1 mouse cellular context compared by ENCODE assay signal in genomic region chr2:24385111-24385961, GRCm38 (mm10).
TF ChIP-seq lines count a peak whose summit lies in the region.

No protein-coding gene starts in this region.

TF ChIP-seq in CH12.LX, 34 proteins besides CTCF, POLR2A, EP300 and RAD21 (continued from another document):
- TF ChIP-seq ETS1 (conservative IDR thresholded peaks at IDR 0.05; ENCODE audit: low read depth, low read length) = 0 out of 2 replicates have a peak, but pooled peaks have one; percentile 30
- TF ChIP-seq MXI1 (IDR thresholded peaks at IDR 0.05; ENCODE audit: low read depth, low read length) = 0 out of 2 replicates have a peak, but pooled peaks have one; percentile 58
- no peak for TF ChIP-seq E2F4 (IDR thresholded peaks at IDR 0.05; ENCODE audit: insufficient replicate concordance, low read depth, low read length)
- TF ChIP-seq KAT2A (IDR thresholded peaks at IDR 0.05; ENCODE audit: insufficient replicate concordance, low read length) = peak; percentile 58; the same call in 1 of the 2 replicates
- TF ChIP-seq USF1 (IDR thresholded peaks at IDR 0.05; ENCODE audit: low read depth, low read length) = no peak
- TF ChIP-seq NRF1 (IDR thresholded peaks at IDR 0.05; ENCODE audit: low read depth, low read length) = peak; percentile 19; the same call in 1 of the 2 replicates
- TF ChIP-seq SMC3 (IDR thresholded peaks at IDR 0.05; ENCODE audit: low read depth, low read length) = no peak; the same call in 1 of the 2 replicates
- TF ChIP-seq ZKSCAN1 (IDR thresholded peaks at IDR 0.05; ENCODE audit: borderline replicate concordance, low read depth, low read length) = no peak; the same call in 1 of the 2 replicates
- 0 out of 2 replicates have a peak, but pooled peaks have one; percentile 42 for TF ChIP-seq CHD1 (IDR thresholded peaks at IDR 0.05; ENCODE audit: low read depth, low read length)
- no peak; the same call in 1 of the 2 replicates for TF ChIP-seq TBP (conservative IDR thresholded peaks at IDR 0.05; ENCODE audit: low read depth, low read length)
- TF ChIP-seq JUND (conservative IDR thresholded peaks at IDR 0.05; ENCODE audit: low read depth, low read length) = peak; percentile 41; the same call in 1 of the 2 replicates
- no peak for TF ChIP-seq PAX5 (IDR thresholded peaks at IDR 0.05; ENCODE audit: low read length)
- TF ChIP-seq USF2 (conservative IDR thresholded peaks at IDR 0.05; ENCODE audit: low read depth, low read length) = no peak
- 0 out of 2 replicates have a peak, but pooled peaks have one; percentile 51 for TF ChIP-seq POLR2AphosphoS2 (IDR thresholded peaks at IDR 0.05; ENCODE audit: low read depth, low read length)
